Mouse (Mus musculus) hematopoietic stem cell, adult 5-6 weeks (primary cell): ENCODE results near the gene Hsd17b6. TPM values are rescaled to one million over a fixed set of nuclear protein-coding genes. Genes with fewer than 3 reads are reported as not detected.
A peak's percentile ranks its signal among the peaks of the same experiment; 100 is the strongest.

Source experiments
- ATAC-seq, 2 experiments: fragments of 125-278 bp in 1 of 2; replicated peaks in 1 of 2; 2 replicates each; pipeline ENCODE4 v1.8.0; 2016 to 2017; ENCODE audit warnings: inconsistent platforms in 2 of 2, mild to moderate bottlenecking in 2 of 2, moderate number of reproducible peaks in 2 of 2, low read depth in 1 of 2, moderate TSS enrichment in 1 of 2; ENCODE audit not compliant: low FRiP score in 2 of 2, poor library complexity in 2 of 2, severe bottlenecking in 2 of 2, insufficient read depth in 1 of 2, low TSS enrichment in 1 of 2
- total RNA-seq: library from RNA; stranded (forward); fragments of 172-1452, 232-1000 nt; gene quantifications from 2 replicates; pipeline ENCODE4 v1.2.3, GENCODE M21; 2017

Hsd17b6 gene
- total RNA-seq, 1 experiment from 2014 or later, result not detected

- no peak for ATAC-seq
These were observed 14.8 kb upstream of the Hsd17b6 start for GRCm38 (mm10) chr10:128022196-128022595.

- peak; percentile 90 to 98 for ATAC-seq
These were observed 7.9 kb upstream of the Hsd17b6 start, which contains the start of gene Prim1 for GRCm38 (mm10) chr10:128015068-128015934. Gene Prim1, plus strand, starts transcription at chr10:128015168.

- no peak for ATAC-seq
These were observed 2.3 kb upstream of the Hsd17b6 start for GRCm38 (mm10) chr10:128009735-128010134.

- ATAC-seq, result peak; percentile 69 to 78
These were observed 937 bp upstream of the Hsd17b6 start for GRCm38 (mm10) chr10:128008207-128008889.

- ATAC-seq, result no peak
These were observed 1.9 kb downstream of the Hsd17b6 start for GRCm38 (mm10) chr10:128005479-128005878.

- no peak for ATAC-seq
These were observed 2.5 kb downstream of the Hsd17b6 start for GRCm38 (mm10) chr10:128004918-128005317.

- ATAC-seq, result no peak
These were observed 4.1 kb downstream of the Hsd17b6 start for GRCm38 (mm10) chr10:128003281-128003801.

- no peak for ATAC-seq
These were observed 9.2 kb downstream of the Hsd17b6 start for GRCm38 (mm10) chr10:127998260-127998659.

- no peak for ATAC-seq
These were observed 10.7 kb downstream of the Hsd17b6 start for GRCm38 (mm10) chr10:127996690-127997089.

GRCm38 (mm10) chr10:127985601-127986000, 21.8 kb downstream of the Hsd17b6 start:
- ATAC-seq, result no peak

- ATAC-seq, result no peak
These were observed 22.8 kb downstream of the Hsd17b6 start for GRCm38 (mm10) chr10:127984650-127985049.

GRCm38 (mm10) chr10:127975503-127975902, 31.9 kb downstream of the Hsd17b6 start:
- no peak for ATAC-seq

- no peak for ATAC-seq
These were observed 33.3 kb downstream of the Hsd17b6 start for GRCm38 (mm10) chr10:127974062-127974461.

GRCm38 (mm10) chr10:127971135-127971534, 36.3 kb downstream of the Hsd17b6 start:
- no peak for ATAC-seq

GRCm38 (mm10) chr10:127970359-127970831, 37.0 kb downstream of the Hsd17b6 start:
- no peak for ATAC-seq

- ATAC-seq, result no peak
These were observed 37.6 kb downstream of the Hsd17b6 start for GRCm38 (mm10) chr10:127969820-127970219.

GRCm38 (mm10) chr10:127966506-127966905, 40.9 kb downstream of the Hsd17b6 start:
- ATAC-seq, result no peak

GRCm38 (mm10) chr10:127964004-127964403, 43.4 kb downstream of the Hsd17b6 start:
- no peak for ATAC-seq
